Mouse (Mus musculus): ENCODE measurements around the gene Epn2.

DNA sequence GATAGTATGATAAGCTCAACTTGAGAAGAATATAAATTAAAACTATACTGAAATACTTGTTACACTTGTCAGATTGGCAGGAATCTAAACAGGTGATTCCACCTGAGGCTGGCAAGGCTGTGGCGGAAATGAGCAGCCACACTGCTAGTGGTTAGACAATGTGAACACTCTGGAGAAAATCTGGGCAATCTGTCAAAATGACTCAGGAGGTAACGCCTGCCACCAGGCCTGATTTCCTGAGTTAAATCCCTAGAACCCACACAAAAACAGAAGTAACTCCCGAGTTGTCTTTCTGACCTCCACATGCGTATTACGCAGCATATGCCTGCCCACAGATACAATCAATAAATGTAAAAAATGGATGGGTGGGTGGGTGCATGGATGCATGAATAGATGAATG is 17.1 kb downstream of the Epn2 start:
- TF ChIP-seq CTCF (conservative IDR thresholded peaks at IDR 0.05 in 1 of 2, IDR thresholded peaks at IDR 0.05 in 1 of 2; ENCODE audit: low read depth in 2 of 2, low read length in 2 of 2) (no peak), UBTF (IDR thresholded peaks at IDR 0.05; ENCODE audit: low read depth, low read length) (no peak), JUND (conservative IDR thresholded peaks at IDR 0.05; ENCODE audit: low read depth, low read length) (no peak), CHD1 (IDR thresholded peaks at IDR 0.05; ENCODE audit: low read depth, low read length) (no peak), SMC3 (IDR thresholded peaks at IDR 0.05; ENCODE audit: low read depth, low read length) (no peak), POLR2A (IDR thresholded peaks at IDR 0.05; ENCODE audit: low read depth, low read length) (no peak), KAT2A (IDR thresholded peaks at IDR 0.05; ENCODE audit: insufficient replicate concordance, low read length) (no peak), ELF1 (IDR thresholded peaks at IDR 0.05; ENCODE audit: low read depth, low read length) (no peak), EP300 (IDR thresholded peaks at IDR 0.05; ENCODE audit: low read length) (no peak)

All from CH12.LX (cell line).